Mouse (Mus musculus) lung, embryonic 16.5 days (tissue): ENCODE measurements around the gene Gm11060. TPM values are rescaled to one million over a fixed set of nuclear protein-coding genes. Genes with fewer than 3 reads are reported as not detected.
A peak's percentile ranks its signal among the peaks of the same experiment; 100 is the strongest.

Experiments used
- ATAC-seq: fragments of 200-750 bp; cut with Nextera tagmentation; 2 replicates; pipeline ENCODE4 v1.8.0; 2017; ENCODE audit warnings: low read depth, mild to moderate bottlenecking, moderate library complexity
- H3K27ac ChIP-seq: fragments of 300-500 bp; sonication (generic); 2 replicates; pipeline ENCODE4 v1.5.1; 2014; ENCODE audit warnings: mild to moderate bottlenecking, control low read depth, low read length
- H3K27me3 ChIP-seq: fragments of 300-500 bp; sonication (generic); 2 replicates; pipeline ENCODE4 v1.6.1; 2014; ENCODE audit warnings: low read depth, low read length, mixed read lengths; ENCODE audit not compliant: control insufficient read depth, insufficient read depth
- H3K36me3 ChIP-seq: fragments of 300-500 bp; sonication (generic); 2 replicates; pipeline ENCODE4 v1.6.1; 2014; ENCODE audit warnings: low read length; ENCODE audit not compliant: control insufficient read depth, insufficient read depth
- H3K4me1 ChIP-seq: fragments of 300-500 bp; sonication (generic); replicated peaks from 2 replicates; pipeline ENCODE4 v1.6.1; 2014; ENCODE audit warnings: low read length, mixed read lengths; ENCODE audit not compliant: control insufficient read depth, insufficient read depth
- H3K4me2 ChIP-seq: fragments of 300-500 bp; sonication (generic); 2 replicates; pipeline ENCODE4 v1.6.1; 2014; ENCODE audit warnings: low read depth, low read length, control low read depth
- H3K4me3 ChIP-seq: fragments of 300-500 bp; sonication (generic); 2 replicates; pipeline ENCODE4 v1.5.1; 2014; ENCODE audit warnings: mild to moderate bottlenecking, low read length, control low read depth
- H3K9ac ChIP-seq: fragments of 300-500 bp; sonication (generic); 2 replicates; pipeline ENCODE4 v1.6.1; 2014; ENCODE audit warnings: low read length, control low read depth
- H3K9me3 ChIP-seq: fragments of 300-500 bp; sonication (generic); 2 replicates; pipeline ENCODE4 v1.6.1; 2016; ENCODE audit warnings: low read length; ENCODE audit not compliant: control insufficient read depth
- WGBS: fragments of 180-500 bp; shearing (Covaris S2); extraction: QIAGEN DNeasy Blood & Tissue Kit; methylation state at CpG from one replicate; pipeline ENCODE4 v1.1.7; 2014; 5-methylcytosine and 5-hydroxymethylcytosine counted together
- polyA plus RNA-seq: library from polyadenylated mRNA; unstranded; fragments of >200 nt; fragmentation: Nextera tagmentation; extraction: Ambion mirVana; gene quantifications from 2 replicates; pipeline ENCODE4 v1.2.1, GENCODE M21; 2015

The Gm11060 gene
- polyA plus RNA-seq, 1 experiment from 2014 or later, result not detected

- Histone ChIP-seq H3K36me3 (no peaks in the 10 kb centered on the region), H3K27me3 (no peaks in the 10 kb centered on the region), H3K9ac (no peak overlapping the region), H3K27ac (no peak overlapping the region), H3K4me3 (no peak overlapping the region), H3K4me1 (no peaks in the 10 kb centered on the region), H3K4me2 (no peak overlapping the region), H3K9me3 (no peaks in the 10 kb centered on the region)
- WGBS, result 87% methylated on average over 7 of the region's 7 CpGs
- no peak for ATAC-seq
These were observed 14.7 kb upstream of the Gm11060 start for GRCm38 (mm10) chr2:105077151-105077550.

- WGBS, result 23% methylated on average over 9 of the region's 9 CpGs
- Histone ChIP-seq H3K27me3 (no peaks in the 10 kb centered on the region), H3K4me1 (no peaks in the 10 kb centered on the region), H3K9me3 (no peaks in the 10 kb centered on the region), H3K9ac (no peak overlapping the region), H3K4me3 (no peak overlapping the region), H3K36me3 (no peaks in the 10 kb centered on the region), H3K4me2 (no peak overlapping the region), H3K27ac (no peak overlapping the region)
- no peak for ATAC-seq
These were observed 9.5 kb upstream of the Gm11060 start for GRCm38 (mm10) chr2:105082256-105082790.

- 75% methylated on average over 4 of the region's 4 CpGs for WGBS
- H3K4me1 ChIP-seq, result no peaks in the 10 kb centered on the region
- H3K27ac ChIP-seq, result no peak overlapping the region
- no peaks in the 10 kb centered on the region for H3K27me3 ChIP-seq
- no peak for ATAC-seq
- H3K9ac ChIP-seq, result no peak overlapping the region
- no peaks in the 10 kb centered on the region for H3K9me3 ChIP-seq
- no peak overlapping the region for H3K4me3 ChIP-seq
- no peaks in the 10 kb centered on the region for H3K36me3 ChIP-seq
- no peak overlapping the region for H3K4me2 ChIP-seq
These were observed 7.8 kb upstream of the Gm11060 start for GRCm38 (mm10) chr2:105084035-105084434.

GRCm38 (mm10) chr2:105086081-105086480 is 5.7 kb upstream of the Gm11060 start:
- Histone ChIP-seq H3K27me3 (no peaks in the 10 kb centered on the region), H3K9ac (no peak overlapping the region), H3K27ac (no peak overlapping the region), H3K9me3 (no peaks in the 10 kb centered on the region), H3K4me2 (no peak overlapping the region), H3K36me3 (no peaks in the 10 kb centered on the region), H3K4me3 (no peak overlapping the region), H3K4me1 (peaks cover 9% of the 10 kb centered on the region; the same call in 1 of the 2 replicates)
- 94% methylated on average over 3 of the region's 3 CpGs for WGBS
- ATAC-seq, result no peak

GRCm38 (mm10) chr2:105088005-105088404 is 3.8 kb upstream of the Gm11060 start:
- Histone ChIP-seq H3K9me3 (no peaks in the 10 kb centered on the region), H3K27ac (no peak overlapping the region), H3K36me3 (no peaks in the 10 kb centered on the region), H3K4me1 (peaks cover 9% of the 10 kb centered on the region; the same call in 1 of the 2 replicates), H3K4me3 (no peak overlapping the region), H3K9ac (no peak overlapping the region), H3K27me3 (no peaks in the 10 kb centered on the region), H3K4me2 (no peak overlapping the region)
- ATAC-seq, result no peak
- 56% methylated on average over 3 of the region's 3 CpGs for WGBS

- 59% methylated on average over 4 of the region's 4 CpGs for WGBS
- no peak overlapping the region for H3K4me2 ChIP-seq
- no peaks in the 10 kb centered on the region for H3K27me3 ChIP-seq
- no peak overlapping the region for H3K4me3 ChIP-seq
- ATAC-seq, result no peak
- H3K27ac ChIP-seq, result no peak overlapping the region
- H3K9me3 ChIP-seq, result no peaks in the 10 kb centered on the region
- H3K36me3 ChIP-seq, result no peaks in the 10 kb centered on the region
- peaks cover 9% of the 10 kb centered on the region; the same call in 1 of the 2 replicates for H3K4me1 ChIP-seq
- no peak overlapping the region for H3K9ac ChIP-seq
These were observed 2.7 kb upstream of the Gm11060 start for GRCm38 (mm10) chr2:105089083-105089482.

GRCm38 (mm10) chr2:105089581-105090508 is 2.0 kb upstream of the Gm11060 start:
- peaks cover 9% of the 10 kb centered on the region; the same call in 1 of the 2 replicates for H3K4me1 ChIP-seq
- H3K9ac ChIP-seq, result no peak overlapping the region
- no peak overlapping the region for H3K27ac ChIP-seq
- no peaks in the 10 kb centered on the region for H3K36me3 ChIP-seq
- H3K4me3 ChIP-seq, result no peak overlapping the region
- ATAC-seq, result peak; percentile 52; the same call in 1 of the 2 replicates
- no peaks in the 10 kb centered on the region for H3K27me3 ChIP-seq
- H3K4me2 ChIP-seq, result no peak overlapping the region
- H3K9me3 ChIP-seq, result no peaks in the 10 kb centered on the region
- WGBS, result 15% methylated on average over 7 of the region's 7 CpGs

GRCm38 (mm10) chr2:105090991-105091390 is 827 bp upstream of the Gm11060 start:
- WGBS, result 71% methylated on average over 5 of the region's 5 CpGs

GRCm38 (mm10) chr2:105097294-105097953 is 5.6 kb downstream of the Gm11060 start:
- no peak for ATAC-seq
- Histone ChIP-seq H3K4me3 (no peak overlapping the region), H3K9ac (no peak overlapping the region), H3K9me3 (no peaks in the 10 kb centered on the region), H3K27ac (no peak overlapping the region), H3K4me1 (no peaks in the 10 kb centered on the region), H3K36me3 (no peaks in the 10 kb centered on the region), H3K27me3 (no peaks in the 10 kb centered on the region), H3K4me2 (no peak overlapping the region)
- 89% methylated on average over 22 of the region's 22 CpGs for WGBS

More at GRCm38 (mm10) chr2:105090991-105091390, 827 bp upstream of the Gm11060 start:
- H3K4me1 ChIP-seq, result peaks cover 9% of the 10 kb centered on the region; the same call in 1 of the 2 replicates
- no peak overlapping the region for H3K27ac ChIP-seq
- no peaks in the 10 kb centered on the region for H3K36me3 ChIP-seq
- H3K9ac ChIP-seq, result no peak overlapping the region
- H3K4me3 ChIP-seq, result no peak overlapping the region
- no peak for ATAC-seq
- H3K4me2 ChIP-seq, result no peak overlapping the region
- H3K27me3 ChIP-seq, result no peaks in the 10 kb centered on the region
- H3K9me3 ChIP-seq, result no peaks in the 10 kb centered on the region
